ENCODE assay signal across 9 mouse cellular contexts in the genomic region with DNA sequence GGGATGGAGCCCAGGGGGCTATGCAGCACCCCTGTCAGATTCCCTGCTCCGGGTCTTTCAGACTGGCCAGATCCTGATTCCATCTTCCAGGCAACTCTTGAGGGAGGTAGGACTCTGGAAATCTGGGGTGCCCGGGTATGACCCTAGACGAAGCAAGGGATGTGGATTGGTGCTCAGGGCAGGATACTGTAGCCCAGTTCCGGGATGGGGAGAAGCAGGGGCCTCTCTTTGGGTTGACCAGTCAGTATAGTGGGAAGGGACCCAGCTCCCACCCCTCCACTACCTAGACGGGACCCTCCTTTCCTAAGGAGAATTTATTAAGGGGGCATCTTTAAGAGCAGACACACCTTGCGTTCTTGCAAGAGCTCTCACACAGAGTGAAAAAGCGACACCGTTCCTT. TPM values are rescaled to one million over a fixed set of nuclear protein-coding genes. Genes with fewer than 3 reads are reported as not detected.
DNase-seq lines count a peak whose midpoint lies in the region; ATAC-seq lines count a peak whose summit lies in the region.
"Had no signal": no experiment of that assay in that cellular context is flagged by ENCODE, and none has a peak within 500 bp of the region (broad histone marks: within the 10 kb centered on the region; RNA-seq: fewer than 3 reads in every experiment).

No protein-coding gene starts in this region.

- H3K4me2 ChIP-seq in heart, embryonic 11.5 days: peak overlapping the region; percentile 58
- peak overlapping the region; percentile 58 for H3K4me2 ChIP-seq in limb, embryonic 13.5 days (replicated peaks)
- peak overlapping the region; percentile 40 for H3K4me2 ChIP-seq in stomach, embryonic 16.5 days (ENCODE audit: low read depth, low read length)

- H3K4me1 ChIP-seq in heart, embryonic 11.5 days (ENCODE audit: control insufficient read depth, insufficient read depth, low read length): no peaks in the 10 kb centered on the region
- H3K4me1 ChIP-seq in megakaryocyte, embryonic 14.5 days: peaks cover 32% of the 10 kb centered on the region
- no peaks in the 10 kb centered on the region for H3K4me1 ChIP-seq in limb, embryonic 13.5 days
- no peaks in the 10 kb centered on the region for H3K4me1 ChIP-seq in stomach, embryonic 16.5 days (ENCODE audit: control insufficient read depth, insufficient read depth, low read length)

- peak overlapping the region; percentile 19; the same call in 1 of the 2 replicates for H3K4me3 ChIP-seq in heart, embryonic 11.5 days (ENCODE audit: low read depth, low read length)
- H3K4me3 ChIP-seq in megakaryocyte, embryonic 14.5 days (replicated peaks): peak overlapping the region; percentile 67
- peak overlapping the region; percentile 23; the same call in 1 of the 2 replicates for H3K4me3 ChIP-seq in limb, embryonic 13.5 days
- peak overlapping the region; percentile 23 for H3K4me3 ChIP-seq in stomach, embryonic 16.5 days (replicated peaks; ENCODE audit: low read length)

- no peak for DNase-seq in heart, adult 18-20 months
- DNase-seq in B cell, adult 2 months: no peak
- no peak for DNase-seq in thymus, postnatal 0 days (ENCODE audit: low spot score)

- H3K9me3 ChIP-seq in heart, embryonic 11.5 days (replicated peaks; ENCODE audit: control insufficient read depth, low read length): no peaks in the 10 kb centered on the region
- H3K9me3 ChIP-seq in megakaryocyte, embryonic 14.5 days: no peaks in the 10 kb centered on the region
- no peaks in the 10 kb centered on the region for H3K9me3 ChIP-seq in limb, embryonic 13.5 days
- no peaks in the 10 kb centered on the region for H3K9me3 ChIP-seq in stomach, embryonic 16.5 days (replicated peaks; ENCODE audit: control insufficient read depth, low read length)

- WGBS in heart, embryonic 11.5 days (ENCODE audit: insufficient replicate concordance): 35% methylated on average over 8 of the region's 8 CpGs
- WGBS in limb, embryonic 13.5 days: 39% methylated on average over 8 of the region's 8 CpGs
- 36% methylated on average over 8 of the region's 8 CpGs for WGBS in stomach, embryonic 16.5 days

- no peak for ATAC-seq in heart, embryonic 11.5 days (replicated peaks; ENCODE audit: insufficient number of reproducible peaks, low FRiP score, low TSS enrichment)
- ATAC-seq in megakaryocyte, adult 5-6 weeks (ENCODE audit: poor library complexity, severe bottlenecking): no peak
- ATAC-seq in limb, embryonic 13.5 days (ENCODE audit: low FRiP score, low read depth): no peak
- no peak; the same call in 1 of the 2 replicates for ATAC-seq in stomach, embryonic 16.5 days (ENCODE audit: insufficient read depth, low FRiP score)

- H3K9ac ChIP-seq in heart, embryonic 11.5 days (ENCODE audit: low read depth, low read length): no peak overlapping the region
- H3K9ac ChIP-seq in limb, embryonic 13.5 days: 0 out of 2 replicates have a peak overlapping the region, but pooled peaks have one; percentile 13
- peak overlapping the region; percentile 43 for H3K9ac ChIP-seq in stomach, embryonic 16.5 days (ENCODE audit: low read length)

- peaks cover 15% of the 10 kb centered on the region for H3K27me3 ChIP-seq in heart, embryonic 11.5 days (ENCODE audit: control insufficient read depth, insufficient read depth, low read length)
- H3K27me3 ChIP-seq in megakaryocyte, embryonic 14.5 days (replicated peaks): peaks cover 53% of the 10 kb centered on the region
- peaks cover 44% of the 10 kb centered on the region for H3K27me3 ChIP-seq in limb, embryonic 13.5 days
- peaks cover 11% of the 10 kb centered on the region; the same call in 1 of the 2 replicates for H3K27me3 ChIP-seq in stomach, embryonic 16.5 days (ENCODE audit: control insufficient read depth, insufficient read depth, low read length)

- no peaks in the 10 kb centered on the region for H3K36me3 ChIP-seq in heart, embryonic 11.5 days (ENCODE audit: control insufficient read depth, insufficient read depth, low read length)
- peaks cover 24% of the 10 kb centered on the region for H3K36me3 ChIP-seq in megakaryocyte, embryonic 14.5 days (replicated peaks; ENCODE audit: low read length)
- peaks cover 17% of the 10 kb centered on the region for H3K36me3 ChIP-seq in limb, embryonic 13.5 days
- H3K36me3 ChIP-seq in stomach, embryonic 16.5 days (ENCODE audit: control insufficient read depth, insufficient read depth, low read length): no peaks in the 10 kb centered on the region

- H3K27ac ChIP-seq in heart, embryonic 11.5 days (ENCODE audit: low read depth, low read length): no peak overlapping the region
- no peak overlapping the region for H3K27ac ChIP-seq in limb, embryonic 13.5 days
- no peak overlapping the region for H3K27ac ChIP-seq in stomach, embryonic 16.5 days (ENCODE audit: low read length)
- H3K27ac ChIP-seq: macrophage had no signal

RNA-seq across cellular contexts. Expression of a gene that starts 0.6 kb away (rescaled TPM):
- 0.52 and 0.58 TPM in 2 replicates for polyA plus RNA-seq in heart, embryonic 11.5 days (2014; fragmentation: Nextera tagmentation; extraction: Ambion mirVana)
- under 1 TPM in 1 of 2 experiments, not detected in 1; 0.36 TPM for total RNA-seq in heart, adult 18-20 months (2021)
- polyA plus RNA-seq in megakaryocyte, embryonic 14.5 days (2012; ENCODE audit: insufficient read depth, low replicate concordance): not detected in 2 replicates
- total RNA-seq in megakaryocyte, adult 5-6 weeks (2015): 1.2 and 4.7 TPM in 2 replicates
- 0.73 and 2.7 TPM in 2 replicates for total RNA-seq in megakaryocyte, adult 5-6 weeks (2017)
- polyA plus RNA-seq in limb, embryonic 13.5 days (2015; fragmentation: Nextera tagmentation; extraction: Ambion mirVana): 2.7 and 3.3 TPM in 2 replicates
- 12.0 and 12.1 TPM in 2 replicates for polyA plus RNA-seq in stomach, embryonic 16.5 days (2015; fragmentation: Nextera tagmentation; extraction: Ambion mirVana)
- 0.23 and 0.37 TPM in 2 replicates for polyA plus RNA-seq in thymus, postnatal 0 days (2015; fragmentation: Nextera tagmentation; extraction: Ambion mirVana)
- polyA plus RNA-seq: macrophage had no signal

RNA-seq across cellular contexts. Expression of a gene that starts 37.3 kb away (rescaled TPM):
- 3.2 and 4.0 TPM in 2 replicates for polyA plus RNA-seq in heart, embryonic 11.5 days (2014; fragmentation: Nextera tagmentation; extraction: Ambion mirVana)
- total RNA-seq in heart, adult 18-20 months (2021): 1 to 10 TPM; 2.1 to 2.8 TPM
- 1.6 and 9.7 TPM in 2 replicates for polyA plus RNA-seq in megakaryocyte, embryonic 14.5 days (2012; ENCODE audit: insufficient read depth, low replicate concordance)
- 1.0 and 2.5 TPM in 2 replicates for total RNA-seq in megakaryocyte, adult 5-6 weeks (2015)
- total RNA-seq in megakaryocyte, adult 5-6 weeks (2017): 1.4 and 2.1 TPM in 2 replicates
- 4.9 and 5.4 TPM in 2 replicates for polyA plus RNA-seq in limb, embryonic 13.5 days (2015; fragmentation: Nextera tagmentation; extraction: Ambion mirVana)
- polyA plus RNA-seq in stomach, embryonic 16.5 days (2015; fragmentation: Nextera tagmentation; extraction: Ambion mirVana): 8.6 and 9.7 TPM in 2 replicates
- 2.2 and 2.3 TPM in 2 replicates for polyA plus RNA-seq in thymus, postnatal 0 days (2015; fragmentation: Nextera tagmentation; extraction: Ambion mirVana)
